Mouse (Mus musculus) liver, adult 2 months (tissue): ENCODE results near the gene Gpr35.

Experiments
- CTCF ChIP-seq: fragments of 200-500 bp; IDR thresholded peaks from 2 replicates; pipeline ENCODE4 v1.5.1; 2011; ENCODE audit warnings: low read depth, low read length, control low read depth
- POLR2A ChIP-seq: fragments of 200-500 bp; IDR thresholded peaks from 2 replicates; pipeline ENCODE4 v1.6.1; 2011; ENCODE audit warnings: low read length, control low read depth; ENCODE audit not compliant: insufficient read depth; ENCODE audit errors: extremely low read depth

GRCm38 (mm10) chr1:92958999-92959398, 8.3 kb downstream of the Gpr35 start:
- no peak for TF ChIP-seq CTCF
- TF ChIP-seq POLR2A, result no peak
